Comparison of ENCODE assay signal across 9 mouse cellular contexts in the genomic region with DNA sequence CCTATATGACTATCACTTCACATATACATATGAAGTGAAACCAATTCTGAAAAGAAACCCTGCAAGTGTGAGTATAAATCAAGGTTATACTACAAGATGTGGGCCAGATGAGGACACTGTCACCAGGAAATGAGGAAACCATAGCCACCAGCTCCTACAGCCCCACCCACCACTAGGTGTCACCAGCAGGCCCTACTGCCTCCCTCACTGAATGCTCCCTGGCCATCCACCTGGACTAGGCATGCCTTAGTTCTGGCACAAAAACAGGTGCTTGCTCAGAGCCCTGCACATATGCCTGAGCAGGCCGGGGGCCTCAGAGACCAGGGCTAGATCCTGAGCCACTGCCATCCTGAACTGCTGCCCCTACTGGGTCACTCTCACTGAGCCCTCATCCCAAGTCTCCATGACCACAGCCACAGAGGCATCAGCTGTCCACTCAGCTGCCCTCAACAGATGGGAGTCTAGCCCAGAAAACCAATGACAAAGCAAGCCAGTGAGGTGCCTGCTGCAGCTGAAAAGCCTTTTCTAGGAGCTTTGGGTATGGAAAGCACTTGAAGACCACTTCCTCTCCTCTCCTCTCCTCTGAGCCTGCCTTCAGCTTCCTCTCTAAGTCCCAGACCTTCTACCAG. TPM values are rescaled to one million over a fixed set of nuclear protein-coding genes. Genes with fewer than 3 reads are reported as not detected.
DNase-seq lines count a peak whose midpoint lies in the region; ATAC-seq and TF ChIP-seq lines count a peak whose summit lies in the region.
"Had no signal": no experiment of that assay in that cellular context is flagged by ENCODE, and none has a peak within 500 bp of the region (broad histone marks: within the 10 kb centered on the region; RNA-seq: fewer than 3 reads in every experiment).

No protein-coding gene starts in this region.

- TF ChIP-seq CTCF in heart, postnatal 0 days (IDR thresholded peaks at IDR 0.05; ENCODE audit: low read depth): peak; percentile 63

- no peaks in the 10 kb centered on the region for H3K27me3 ChIP-seq in heart, postnatal 0 days (ENCODE audit: control insufficient read depth, insufficient read depth, low read length)
- no peaks in the 10 kb centered on the region for H3K27me3 ChIP-seq in intestine, embryonic 15.5 days (replicated peaks)

- peaks cover 61% of the 10 kb centered on the region for H3K36me3 ChIP-seq in heart, postnatal 0 days (replicated peaks; ENCODE audit: control insufficient read depth, insufficient read depth, low read length)
- H3K36me3 ChIP-seq in intestine, embryonic 15.5 days: 0 out of 2 replicates have a peak, but pooled peaks cover 2% of the 10 kb centered on the region

- WGBS in heart, postnatal 0 days: 83% methylated on average over 1 of the region's 1 CpGs
- 65% methylated on average over 1 of the region's 1 CpGs for WGBS in intestine, embryonic 15.5 days

- ATAC-seq in heart, postnatal 0 days (ENCODE audit: insufficient read depth, low read depth): peak; percentile 33
- ATAC-seq in intestine, embryonic 15.5 days: peak; percentile 67

- no peak overlapping the region for H3K4me3 ChIP-seq in heart, postnatal 0 days (ENCODE audit: low read depth, low read length)
- no peak overlapping the region for H3K4me3 ChIP-seq in intestine, embryonic 15.5 days (replicated peaks)
- H3K4me3 ChIP-seq: limb, embryonic 12.5 days had no signal

- no peaks in the 10 kb centered on the region for H3K9me3 ChIP-seq in heart, postnatal 0 days (replicated peaks; ENCODE audit: control insufficient read depth, low read length)
- no peaks in the 10 kb centered on the region for H3K9me3 ChIP-seq in intestine, embryonic 15.5 days
- H3K9me3 ChIP-seq: limb, embryonic 12.5 days had no signal

- no peak overlapping the region for H3K9ac ChIP-seq in heart, postnatal 0 days (replicated peaks; ENCODE audit: low read depth, low read length)
- H3K9ac ChIP-seq in intestine, embryonic 15.5 days: no peak overlapping the region
- H3K9ac ChIP-seq: limb, embryonic 12.5 days had no signal

- no peaks in the 10 kb centered on the region for H3K4me1 ChIP-seq in heart, postnatal 0 days (ENCODE audit: control insufficient read depth, insufficient read depth)
- H3K4me1 ChIP-seq in intestine, embryonic 15.5 days (replicated peaks): no peaks in the 10 kb centered on the region
- H3K4me1 ChIP-seq: limb, embryonic 12.5 days had no signal

- H3K27ac ChIP-seq in heart, postnatal 0 days (ENCODE audit: low read depth): no peak overlapping the region
- H3K27ac ChIP-seq in intestine, embryonic 15.5 days: no peak overlapping the region
- H3K27ac ChIP-seq: limb, embryonic 12.5 days had no signal

- DNase-seq in heart, postnatal 0 days (ENCODE audit: low spot score): no peak
- no peak for DNase-seq in heart, adult 8-10 months (ENCODE audit: low spot score)
- DNase-seq in CD4-positive, CD25-positive, alpha-beta regulatory T cell, adult 2 months (ENCODE audit: low read depth, low spot score): peak; percentile 71
- DNase-seq in c-Kit-positive CD71-negative TER-119-negative erythroid progenitor cells, embryonic 14.5 days (ENCODE audit: low read depth): peak; percentile 31
- DNase-seq in lung, postnatal 10 days: peak; percentile 58
- DNase-seq in spleen, postnatal 36 days (ENCODE audit: low spot score in 2 of 2): peak; percentile 51 to 57
- no peak for DNase-seq in ovary, postnatal 10 days (ENCODE audit: low spot score)

- no peak overlapping the region for H3K4me2 ChIP-seq in heart, postnatal 0 days (ENCODE audit: low read depth, low read length)
- H3K4me2 ChIP-seq in intestine, embryonic 15.5 days (replicated peaks): no peak overlapping the region
- H3K4me2 ChIP-seq: limb, embryonic 12.5 days had no signal

- no peak for TF ChIP-seq EP300 in heart, postnatal 0 days (IDR thresholded peaks at IDR 0.05; ENCODE audit: low read depth)

RNA-seq across cellular contexts. Expression of gene Sfxn5, which starts 6.2 kb away (rescaled TPM):
- total RNA-seq in heart, postnatal 0 days (2014; rRNA removed; ENCODE audit: low replicate concordance): 4.8 and 9.5 TPM in 2 replicates
- 2.2 and 2.7 TPM in 2 replicates for polyA plus RNA-seq in heart, postnatal 0 days (2015; fragmentation: Nextera tagmentation; extraction: Ambion mirVana)
- 1 to 10 TPM; 3.2 to 6.4 (median 4.5) TPM for total RNA-seq in heart, adult 8-10 months (2022)
- polyA plus RNA-seq in intestine, embryonic 15.5 days (2015; fragmentation: Nextera tagmentation; extraction: Ambion mirVana): 6.7 and 7.7 TPM in 2 replicates

RNA-seq across cellular contexts. Expression of gene Rab11fip5, which starts 35.0 kb away (rescaled TPM):
- 86.7 and 91.3 TPM in 2 replicates for total RNA-seq in heart, postnatal 0 days (2014; rRNA removed; ENCODE audit: low replicate concordance)
- polyA plus RNA-seq in heart, postnatal 0 days (2015; fragmentation: Nextera tagmentation; extraction: Ambion mirVana): 35.3 and 38.2 TPM in 2 replicates
- total RNA-seq in heart, adult 8-10 months (2022): 10 to 100 TPM; 62.7 to 80.9 (median 72.0) TPM
- polyA plus RNA-seq in intestine, embryonic 15.5 days (2015; fragmentation: Nextera tagmentation; extraction: Ambion mirVana): 12.0 and 14.7 TPM in 2 replicates

Comparison
In these comparisons a context has a peak if more than half of its experiments do, and no peak if none do; other contexts are left out.
1. DNase-seq: peak in CD4-positive, CD25-positive, alpha-beta regulatory T cell, adult 2 months (single experiment), c-Kit-positive CD71-negative TER-119-negative erythroid progenitor cells, embryonic 14.5 days (single experiment), lung, postnatal 10 days (single experiment) and spleen, postnatal 36 days (2 of 2); none in heart, postnatal 0 days (single experiment), heart, adult 8-10 months (single experiment) and ovary, postnatal 10 days (single experiment).